8 mouse cellular contexts compared by ENCODE assay signal in the genomic region with DNA sequence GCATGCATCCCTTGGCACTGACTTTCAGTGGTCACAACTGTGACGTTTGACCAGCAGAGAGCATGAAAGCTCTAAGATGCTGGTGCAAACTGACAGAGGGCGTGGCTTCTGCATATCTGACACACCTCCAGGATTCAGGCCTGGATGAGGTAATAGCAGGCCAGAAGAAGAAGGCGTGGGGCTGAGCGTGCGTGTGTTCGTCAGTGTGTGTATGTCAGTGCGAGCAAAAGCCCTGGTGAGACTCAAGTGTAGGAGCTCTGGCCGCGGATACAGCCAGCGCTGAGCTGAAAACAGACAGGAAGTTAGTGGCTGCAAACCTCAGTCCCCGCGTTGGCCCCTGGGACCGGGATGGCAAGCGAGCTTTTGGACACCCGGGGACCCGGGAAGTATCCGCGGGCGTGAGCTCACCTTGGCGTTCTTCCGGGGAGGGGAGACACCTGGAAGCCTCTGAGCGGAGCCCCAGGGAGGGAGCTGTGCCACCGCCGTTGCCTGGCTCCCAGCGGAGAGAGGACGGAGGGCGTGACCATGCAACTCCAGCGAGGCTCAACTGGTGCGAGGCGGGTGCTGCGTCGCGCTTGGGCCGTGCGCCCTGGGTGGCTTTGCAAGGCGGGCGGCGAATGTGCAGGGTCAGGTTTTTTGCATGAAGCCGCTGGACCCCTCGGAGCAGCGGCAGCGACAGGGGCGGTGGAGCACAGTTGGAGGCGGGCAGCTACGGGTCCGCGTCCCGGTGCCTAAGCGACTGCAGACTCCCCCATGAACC. TPM values are rescaled to one million over a fixed set of nuclear protein-coding genes. Genes with fewer than 3 reads are reported as not detected.
A peak's percentile ranks its signal among the peaks of the same experiment; 100 is the strongest.
DNase-seq lines count a peak whose midpoint lies in the region; ATAC-seq and TF ChIP-seq lines count a peak whose summit lies in the region.

No protein-coding gene starts in this region.

- DNase-seq in MN1 (ENCODE audit: low spot score): peak; percentile 79
- peak; percentile 43 for DNase-seq in cerebellum, adult 11 months
- peak; percentile 49 to 57 for DNase-seq in heart, postnatal 14 days
- DNase-seq in kidney, postnatal 4 days: peak; percentile 75 to 86
- DNase-seq in liver, postnatal 0 days: peak; percentile 70
- DNase-seq in thymus, adult 2 months: peak; percentile 37

- ATAC-seq in forebrain, embryonic 13.5 days: peak; percentile 89
- ATAC-seq in liver, postnatal 0 days: peak; percentile 82
- ATAC-seq in neural tube, embryonic 13.5 days (ENCODE audit: low read depth): peak; percentile 93

- no peak for TF ChIP-seq POLR2A in thymus, adult 2 months (IDR thresholded peaks at IDR 0.05; ENCODE audit: control insufficient read depth, extremely low read depth, insufficient read depth, low read length, poor library complexity)

- under 1% methylated on average over 49 of the region's 49 CpGs for WGBS in forebrain, embryonic 13.5 days
- under 1% methylated on average over 45 of the region's 49 CpGs for WGBS in liver, postnatal 0 days (ENCODE audit: insufficient replicate concordance)
- WGBS in neural tube, embryonic 13.5 days: under 1% methylated on average over 49 of the region's 49 CpGs
- WGBS in thymus, adult 2 months: under 1% methylated on average over 48 of the region's 49 CpGs

- no peak overlapping the region; the same call in 1 of the 2 replicates for H3K27ac ChIP-seq in forebrain, embryonic 13.5 days
- H3K27ac ChIP-seq in liver, postnatal 0 days (ENCODE audit: low read depth): peak overlapping the region; percentile 77
- peak overlapping the region; percentile 81 for H3K27ac ChIP-seq in neural tube, embryonic 13.5 days (replicated peaks)
- no peak overlapping the region for H3K27ac ChIP-seq in thymus, adult 2 months (ENCODE audit: control insufficient read depth, insufficient read depth, low read length)

- H3K36me3 ChIP-seq in forebrain, embryonic 13.5 days (ENCODE audit: poor library complexity, severe bottlenecking): no peaks in the 10 kb centered on the region
- no peaks in the 10 kb centered on the region for H3K36me3 ChIP-seq in liver, postnatal 0 days (replicated peaks; ENCODE audit: insufficient read depth, low read length)
- no peaks in the 10 kb centered on the region for H3K36me3 ChIP-seq in neural tube, embryonic 13.5 days
- no peaks in the 10 kb centered on the region for H3K36me3 ChIP-seq in thymus, adult 2 months (ENCODE audit: control insufficient read depth, insufficient read depth, low read length)

- peak; percentile 67 for TF ChIP-seq CTCF in liver, postnatal 0 days (IDR thresholded peaks at IDR 0.05; ENCODE audit: low read depth)
- no peak for TF ChIP-seq CTCF in thymus, adult 2 months (IDR thresholded peaks at IDR 0.05; ENCODE audit: borderline replicate concordance, control insufficient read depth, extremely low read depth, insufficient read depth, low read length, poor library complexity)

- H3K27me3 ChIP-seq in forebrain, embryonic 13.5 days: peaks cover 5% of the 10 kb centered on the region; the same call in 1 of the 2 replicates
- no peaks in the 10 kb centered on the region for H3K27me3 ChIP-seq in liver, postnatal 0 days (ENCODE audit: insufficient read depth, low read length)
- peaks cover 12% of the 10 kb centered on the region; the same call in 1 of the 2 replicates for H3K27me3 ChIP-seq in neural tube, embryonic 13.5 days
- no peaks in the 10 kb centered on the region for H3K27me3 ChIP-seq in thymus, adult 2 months (ENCODE audit: control insufficient read depth, insufficient read depth, low read length)

- H3K9ac ChIP-seq in forebrain, embryonic 13.5 days: peak overlapping the region; percentile 75
- peak overlapping the region; percentile 70 for H3K9ac ChIP-seq in liver, postnatal 0 days (replicated peaks)
- H3K9ac ChIP-seq in neural tube, embryonic 13.5 days: peak overlapping the region; percentile 83

- no peak for TF ChIP-seq EP300 in liver, postnatal 0 days (IDR thresholded peaks at IDR 0.05; ENCODE audit: low read depth)

- H3K4me2 ChIP-seq in forebrain, embryonic 13.5 days: peak overlapping the region; percentile 98
- peak overlapping the region; percentile 94 for H3K4me2 ChIP-seq in liver, postnatal 0 days (ENCODE audit: low read depth, low read length)
- peak overlapping the region; percentile 95 for H3K4me2 ChIP-seq in neural tube, embryonic 13.5 days

- intact Hi-C loops in heart, postnatal 14 days (cut with DNase I): loop anchor here (5.0 to 10.0 kb wide), 4 partner anchors 127 to 222 kb away; partner anchors contain the start of genes Lpxn and Zfp91

- H3K4me3 ChIP-seq in forebrain, embryonic 13.5 days: peak overlapping the region; percentile 63
- peak overlapping the region; percentile 53 for H3K4me3 ChIP-seq in liver, postnatal 0 days (ENCODE audit: low read depth, low read length)
- H3K4me3 ChIP-seq in neural tube, embryonic 13.5 days: peak overlapping the region; percentile 74
- H3K4me3 ChIP-seq in thymus, adult 2 months (ENCODE audit: control insufficient read depth, insufficient read depth, low read length): peak overlapping the region; percentile 62

- peaks cover 11% of the 10 kb centered on the region; the same call in 1 of the 2 replicates for H3K4me1 ChIP-seq in forebrain, embryonic 13.5 days
- H3K4me1 ChIP-seq in liver, postnatal 0 days (ENCODE audit: insufficient read depth): peaks cover 6% of the 10 kb centered on the region; the same call in 1 of the 2 replicates
- peaks cover 12% of the 10 kb centered on the region for H3K4me1 ChIP-seq in neural tube, embryonic 13.5 days (replicated peaks)
- peaks cover 13% of the 10 kb centered on the region for H3K4me1 ChIP-seq in thymus, adult 2 months (replicated peaks; ENCODE audit: control insufficient read depth, insufficient read depth, low read length)

- no peaks in the 10 kb centered on the region for H3K9me3 ChIP-seq in forebrain, embryonic 13.5 days (replicated peaks)
- no peaks in the 10 kb centered on the region for H3K9me3 ChIP-seq in liver, postnatal 0 days (ENCODE audit: low read length)
- H3K9me3 ChIP-seq in neural tube, embryonic 13.5 days: no peaks in the 10 kb centered on the region

RNA-seq across cellular contexts. Expression of gene Gm4952, which starts 4.1 kb away (rescaled TPM):
- polyA plus RNA-seq in forebrain, embryonic 13.5 days (2015; fragmentation: Nextera tagmentation; extraction: Ambion mirVana): not detected in 2 replicates
- total RNA-seq in heart, postnatal 14 days (2021): not detected
- 248 and 262 TPM in 2 replicates for polyA plus RNA-seq in liver, postnatal 0 days (2015; fragmentation: Nextera tagmentation; extraction: Ambion mirVana)
- polyA plus RNA-seq in neural tube, embryonic 13.5 days (2015; fragmentation: Nextera tagmentation; extraction: Ambion mirVana): not detected in 2 replicates
- polyA plus RNA-seq in thymus, adult 2 months (2012; rRNA removed): 0.13 and 0.22 TPM in 2 replicates

RNA-seq across cellular contexts. Expression of gene Glyat, which starts 37.4 kb away (rescaled TPM):
- not detected in 2 replicates for polyA plus RNA-seq in forebrain, embryonic 13.5 days (2015; fragmentation: Nextera tagmentation; extraction: Ambion mirVana)
- total RNA-seq in heart, postnatal 14 days (2021): not detected
- polyA plus RNA-seq in liver, postnatal 0 days (2015; fragmentation: Nextera tagmentation; extraction: Ambion mirVana): 6.0 and 6.5 TPM in 2 replicates
- not detected in 2 replicates for polyA plus RNA-seq in neural tube, embryonic 13.5 days (2015; fragmentation: Nextera tagmentation; extraction: Ambion mirVana)
- 0.11 TPM in 1 of 2 replicates, not detected in the other for polyA plus RNA-seq in thymus, adult 2 months (2012; rRNA removed)

RNA-seq across cellular contexts. Expression of gene Fam111a, which starts 50.2 kb away (rescaled TPM):
- polyA plus RNA-seq in forebrain, embryonic 13.5 days (2015; fragmentation: Nextera tagmentation; extraction: Ambion mirVana): 12.4 and 13.4 TPM in 2 replicates
- total RNA-seq in heart, postnatal 14 days (2021): 1 to 10 TPM; 5.8 to 7.3 TPM
- 14.4 and 15.4 TPM in 2 replicates for polyA plus RNA-seq in liver, postnatal 0 days (2015; fragmentation: Nextera tagmentation; extraction: Ambion mirVana)
- polyA plus RNA-seq in neural tube, embryonic 13.5 days (2015; fragmentation: Nextera tagmentation; extraction: Ambion mirVana): 7.9 and 8.0 TPM in 2 replicates
- polyA plus RNA-seq in thymus, adult 2 months (2012; rRNA removed): 4.4 and 4.9 TPM in 2 replicates

Comparison
In these comparisons a context has a peak if more than half of its experiments do, and no peak if none do; other contexts are left out.
1. H3K27ac ChIP-seq: peak in liver, postnatal 0 days (single experiment) and neural tube, embryonic 13.5 days (single experiment); none in forebrain, embryonic 13.5 days (single experiment) and thymus, adult 2 months (single experiment).
2. RNA of gene Gm4952, which starts 4.1 kb away (polyA plus RNA-seq): 248 to 262 TPM in liver, postnatal 0 days; 0.13 to 0.22 TPM in thymus, adult 2 months, not detected in forebrain, embryonic 13.5 days and not detected in neural tube, embryonic 13.5 days; every median in the first group is over 100 times any median in the second.
3. Peak in every context shown above with its lines, with median percentiles within 50 percentile points of each other: DNase-seq, ATAC-seq, H3K4me2 ChIP-seq, H3K4me3 ChIP-seq and H3K9ac ChIP-seq.